Mouse (Mus musculus): ENCODE data around the gene Actl11. TPM values are rescaled to one million over a fixed set of nuclear protein-coding genes. Genes with fewer than 3 reads are reported as not detected.

The Actl11 gene
- not detected for polyA plus RNA-seq (2014; fragmentation: Illumina TruSeq; extraction: RNeasy Lipid Tissue Mini Kit (QIAGEN cat#74804); ENCODE audit: low read depth, low replicate concordance)

DNA sequence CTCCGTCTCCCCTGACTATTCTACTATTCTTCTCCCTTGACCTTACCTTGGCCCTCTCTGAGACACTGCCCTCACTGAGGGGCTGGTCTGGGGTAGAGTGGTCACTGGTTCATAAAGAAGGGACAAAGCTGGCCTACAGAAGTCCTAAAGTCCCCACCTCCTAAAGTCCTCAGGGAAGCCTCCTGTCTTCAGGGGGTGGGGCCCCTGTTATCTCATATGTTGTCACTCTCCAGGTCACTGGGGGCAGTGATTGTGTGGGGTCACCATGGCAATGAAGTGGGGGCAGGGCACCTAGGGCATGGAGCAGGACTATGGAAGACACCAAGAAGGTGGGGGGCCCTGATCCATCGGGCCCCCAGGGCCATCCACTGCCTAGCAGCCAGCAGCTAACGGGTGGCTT is at the start of gene Actl11:
Gene Actl11 (plus strand): TSS at position 301 of the 400 bp plus-strand sequence.

DNA sequence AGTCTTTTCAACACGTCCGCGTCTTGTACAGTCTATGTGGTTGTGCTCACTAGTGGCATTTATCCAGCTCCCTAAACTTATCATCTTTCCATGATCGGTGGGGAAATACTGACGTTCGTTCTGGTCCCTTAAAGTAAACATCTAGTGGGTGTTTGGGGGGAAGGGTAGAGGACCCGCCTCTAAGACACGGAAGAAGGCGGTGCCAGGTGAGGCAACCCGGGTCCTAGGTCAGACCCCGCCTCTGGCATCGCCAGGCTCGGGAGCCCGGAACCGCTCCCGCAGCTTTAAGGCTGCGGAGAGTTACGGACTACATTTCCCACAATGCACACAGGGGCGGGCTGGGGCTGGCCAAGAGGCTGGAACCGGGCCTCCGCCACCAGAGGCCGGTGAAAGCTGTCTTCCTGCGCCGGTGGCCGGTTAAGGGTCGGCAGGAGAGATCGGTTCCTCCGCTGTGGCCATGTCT is 40.4 kb upstream of the Actl11 start, which contains the start of gene Mon1a:
Gene Mon1a (plus strand): TSS at position 348 of the 463 bp plus-strand sequence.

GRCm38 (mm10) chr9:107906252-107906966 is 21.9 kb upstream of the Actl11 start, which contains the start of gene Mst1r:
Gene Mst1r, plus strand, starts transcription at chr9:107906873.

GRCm38 (mm10) chr9:107935374-107935773 is 7.1 kb downstream of the Actl11 start, which contains the start of gene Camkv:
Gene Camkv, plus strand, starts transcription at chr9:107935674.

GRCm38 (mm10) chr9:107949922-107950235 is 21.6 kb downstream of the Actl11 start, which contains the start of gene Traip:
Gene Traip, plus strand, starts transcription at chr9:107950136.

DNA sequence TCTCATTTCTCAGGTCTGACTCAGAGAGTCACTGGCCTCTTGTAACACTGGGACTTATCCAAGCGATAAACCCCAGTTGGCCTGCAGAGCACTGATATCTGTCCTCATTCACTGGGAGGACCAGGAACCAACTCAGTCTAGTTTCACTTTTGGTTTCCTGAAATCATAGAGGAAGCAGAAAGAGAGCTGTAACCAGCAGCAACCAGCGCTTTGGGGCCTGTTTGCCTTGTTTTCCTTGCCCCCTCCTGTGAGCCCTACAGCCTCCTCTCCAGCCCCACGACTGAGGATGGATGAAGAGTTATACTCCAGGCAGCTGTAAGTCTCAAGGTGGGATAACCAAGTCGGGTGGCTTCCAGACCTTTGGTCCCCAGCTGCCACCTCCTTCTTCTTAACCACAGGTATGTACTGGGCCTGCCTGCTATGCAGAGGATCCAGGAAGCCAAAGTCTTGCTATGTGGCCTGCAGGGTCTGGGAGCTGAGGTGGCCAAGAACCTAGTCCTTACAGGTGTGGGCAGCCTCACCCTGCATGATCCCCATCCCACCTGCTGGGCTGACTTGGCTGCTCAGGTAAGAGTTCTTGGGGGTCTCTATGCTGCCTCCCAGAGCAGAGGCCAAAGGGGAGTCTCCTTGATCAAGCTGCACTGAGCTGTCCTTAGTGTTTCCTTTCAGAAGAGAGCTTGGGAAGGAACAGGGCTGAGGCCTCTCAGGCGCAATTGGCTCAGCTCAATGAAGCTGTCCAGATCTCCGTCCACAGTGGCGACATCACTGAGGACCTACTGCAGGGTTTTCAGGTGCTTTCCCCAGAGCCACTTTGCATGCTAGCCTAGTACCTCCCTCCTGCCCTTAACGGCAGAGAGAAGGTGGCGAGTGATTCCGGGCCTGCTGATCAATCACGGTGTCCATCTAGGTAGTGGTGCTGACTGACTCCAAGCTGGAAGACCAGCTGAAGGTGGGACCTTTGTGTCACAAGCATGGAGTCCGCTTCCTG is 47.4 kb downstream of the Actl11 start, which contains the start of gene Uba7:
Gene Uba7 (plus strand): TSS at position 107 of the 988 bp plus-strand sequence.

Other genes starting within 250 kb of the Actl11 start
- gene Gnat1, start 248.8 kb upstream of the Actl11 start, polyA plus RNA-seq (2014; fragmentation: Illumina TruSeq; extraction: RNeasy Lipid Tissue Mini Kit (QIAGEN cat#74804); ENCODE audit: low read depth, low replicate concordance), result not detected
- 0.76 TPM for gene Sema3f, start 218.0 kb upstream of the Actl11 start, polyA plus RNA-seq (2014; fragmentation: Illumina TruSeq; extraction: RNeasy Lipid Tissue Mini Kit (QIAGEN cat#74804); ENCODE audit: low read depth, low replicate concordance)
- 233 TPM for gene Rbm5, start 157.5 kb upstream of the Actl11 start, polyA plus RNA-seq (2014; fragmentation: Illumina TruSeq; extraction: RNeasy Lipid Tissue Mini Kit (QIAGEN cat#74804); ENCODE audit: low read depth, low replicate concordance)
- 211 TPM for gene Rbm6, start 55.2 kb upstream of the Actl11 start, polyA plus RNA-seq (2014; fragmentation: Illumina TruSeq; extraction: RNeasy Lipid Tissue Mini Kit (QIAGEN cat#74804); ENCODE audit: low read depth, low replicate concordance)
- gene Mon1a, start 40.3 kb upstream of the Actl11 start, polyA plus RNA-seq (2014; fragmentation: Illumina TruSeq; extraction: RNeasy Lipid Tissue Mini Kit (QIAGEN cat#74804); ENCODE audit: low read depth, low replicate concordance), result not detected
- gene Mst1r, start 21.6 kb upstream of the Actl11 start, polyA plus RNA-seq (2014; fragmentation: Illumina TruSeq; extraction: RNeasy Lipid Tissue Mini Kit (QIAGEN cat#74804); ENCODE audit: low read depth, low replicate concordance), result 2.0 TPM
- not detected for gene Camkv, start 7.2 kb downstream of the Actl11 start, polyA plus RNA-seq (2014; fragmentation: Illumina TruSeq; extraction: RNeasy Lipid Tissue Mini Kit (QIAGEN cat#74804); ENCODE audit: low read depth, low replicate concordance)
- gene Traip, start 21.7 kb downstream of the Actl11 start, polyA plus RNA-seq (2014; fragmentation: Illumina TruSeq; extraction: RNeasy Lipid Tissue Mini Kit (QIAGEN cat#74804); ENCODE audit: low read depth, low replicate concordance), result 0.32 TPM
- gene Uba7, start 47.0 kb downstream of the Actl11 start, polyA plus RNA-seq (2014; fragmentation: Illumina TruSeq; extraction: RNeasy Lipid Tissue Mini Kit (QIAGEN cat#74804); ENCODE audit: low read depth, low replicate concordance), result 4.6 TPM
- gene Gm20661, start 54.6 kb downstream of the Actl11 start, polyA plus RNA-seq (2014; fragmentation: Illumina TruSeq; extraction: RNeasy Lipid Tissue Mini Kit (QIAGEN cat#74804); ENCODE audit: low read depth, low replicate concordance), result 0.47 TPM
- not detected for gene Inka1, start 57.4 kb downstream of the Actl11 start, polyA plus RNA-seq (2014; fragmentation: Illumina TruSeq; extraction: RNeasy Lipid Tissue Mini Kit (QIAGEN cat#74804); ENCODE audit: low read depth, low replicate concordance)
- gene Cdhr4, start 64.0 kb downstream of the Actl11 start, polyA plus RNA-seq (2014; fragmentation: Illumina TruSeq; extraction: RNeasy Lipid Tissue Mini Kit (QIAGEN cat#74804); ENCODE audit: low read depth, low replicate concordance), result not detected
- gene Gm20662, start 67.9 kb downstream of the Actl11 start, polyA plus RNA-seq (2014; fragmentation: Illumina TruSeq; extraction: RNeasy Lipid Tissue Mini Kit (QIAGEN cat#74804); ENCODE audit: low read depth, low replicate concordance), result not detected
- 21.5 TPM for gene Ip6k1, start 74.0 kb downstream of the Actl11 start, polyA plus RNA-seq (2014; fragmentation: Illumina TruSeq; extraction: RNeasy Lipid Tissue Mini Kit (QIAGEN cat#74804); ENCODE audit: low read depth, low replicate concordance)
- gene Gmppb, start 120.8 kb downstream of the Actl11 start, polyA plus RNA-seq (2014; fragmentation: Illumina TruSeq; extraction: RNeasy Lipid Tissue Mini Kit (QIAGEN cat#74804); ENCODE audit: low read depth, low replicate concordance), result 1.2 TPM
- gene Amigo3, start 124.7 kb downstream of the Actl11 start, polyA plus RNA-seq (2014; fragmentation: Illumina TruSeq; extraction: RNeasy Lipid Tissue Mini Kit (QIAGEN cat#74804); ENCODE audit: low read depth, low replicate concordance), result 0.28 TPM
- gene Mst1, start 152.0 kb downstream of the Actl11 start, polyA plus RNA-seq (2014; fragmentation: Illumina TruSeq; extraction: RNeasy Lipid Tissue Mini Kit (QIAGEN cat#74804); ENCODE audit: low read depth, low replicate concordance), result not detected
- gene Rnf123, start 154.9 kb downstream of the Actl11 start, polyA plus RNA-seq (2014; fragmentation: Illumina TruSeq; extraction: RNeasy Lipid Tissue Mini Kit (QIAGEN cat#74804); ENCODE audit: low read depth, low replicate concordance), result 0.60 TPM
- gene Apeh, start 166.1 kb downstream of the Actl11 start, polyA plus RNA-seq (2014; fragmentation: Illumina TruSeq; extraction: RNeasy Lipid Tissue Mini Kit (QIAGEN cat#74804); ENCODE audit: low read depth, low replicate concordance), result 24.7 TPM